Mouse (Mus musculus): Measurements from ENCODE around the gene Cdhr5.
"Not testable (repeated sequence)": the region's sequence is repeated elsewhere in the genome, so short reads cannot be mapped to it uniquely, and the experiment has no call there.

Gene Cdhr5

DNA sequence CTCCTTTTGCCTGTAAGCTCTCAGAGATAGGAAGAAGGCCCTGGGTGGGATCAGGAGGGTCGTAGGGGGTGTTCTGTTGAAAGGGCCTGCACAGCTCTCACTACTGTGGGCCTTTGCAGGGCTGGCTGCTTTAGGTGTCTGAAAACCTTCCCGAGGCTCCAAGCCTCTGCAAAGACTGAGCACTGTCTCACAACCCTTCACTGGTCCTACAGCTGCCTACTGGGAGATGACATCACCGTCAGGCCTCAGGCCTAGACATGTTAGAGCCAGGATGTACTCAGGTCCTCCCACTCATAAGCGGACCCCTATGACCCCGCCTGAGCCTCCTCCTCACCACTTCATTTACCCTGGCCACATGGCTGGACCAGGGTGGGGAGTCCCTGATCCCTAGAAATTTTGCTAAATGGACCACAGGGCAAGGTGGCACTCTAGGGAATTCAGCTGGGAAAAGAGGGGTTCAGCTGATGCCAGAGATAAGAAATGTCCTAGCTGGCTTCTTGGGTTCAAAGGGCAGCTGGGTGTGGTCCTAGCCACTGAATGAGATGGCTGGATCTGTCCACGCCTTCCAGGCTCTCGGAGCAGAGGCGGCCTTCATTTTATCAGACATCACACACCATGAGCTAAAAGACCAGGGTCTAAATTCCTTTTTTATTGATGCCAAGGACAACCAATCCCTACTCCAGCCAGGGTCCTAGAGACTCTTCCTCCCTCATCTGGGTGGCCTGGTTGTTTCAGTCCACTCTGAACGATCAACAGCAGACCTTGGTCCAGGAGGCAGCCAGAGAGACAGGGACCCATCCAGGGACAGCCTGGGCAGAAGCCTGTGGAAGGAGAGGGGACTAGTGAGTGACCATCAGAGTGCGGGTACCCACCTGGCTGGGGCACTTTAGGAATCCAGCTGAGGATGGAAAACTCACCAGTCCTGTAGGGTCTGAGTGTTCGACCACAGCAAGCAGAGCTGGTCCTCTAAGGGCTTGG lies 1.4 kb upstream of the Cdhr5 start:
- no peak for DNase-seq (ENCODE audit: extremely low read depth, low read depth, low spot score)

DNA sequence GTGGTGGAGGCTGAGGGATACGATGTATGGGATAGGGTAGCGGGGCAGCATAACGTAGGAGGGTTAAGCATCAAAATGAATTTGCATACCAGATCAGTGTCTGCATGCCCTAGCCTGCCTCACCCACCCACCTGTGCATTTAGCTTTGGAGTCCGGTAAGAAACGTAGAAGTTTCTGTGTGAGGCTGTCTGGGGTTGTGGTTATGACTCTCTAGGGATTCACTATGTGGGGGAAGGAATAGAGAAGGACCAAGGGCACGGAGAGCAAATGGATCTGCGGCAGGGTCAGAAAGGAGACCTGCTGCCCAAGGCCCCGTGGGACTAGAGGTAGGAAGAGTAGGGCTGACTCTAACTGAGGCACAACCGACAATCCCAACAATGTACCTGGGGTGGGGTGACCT lies 1.2 kb downstream of the Cdhr5 start:
- no peak for DNase-seq (ENCODE audit: extremely low read depth, low read depth, low spot score)

DNA sequence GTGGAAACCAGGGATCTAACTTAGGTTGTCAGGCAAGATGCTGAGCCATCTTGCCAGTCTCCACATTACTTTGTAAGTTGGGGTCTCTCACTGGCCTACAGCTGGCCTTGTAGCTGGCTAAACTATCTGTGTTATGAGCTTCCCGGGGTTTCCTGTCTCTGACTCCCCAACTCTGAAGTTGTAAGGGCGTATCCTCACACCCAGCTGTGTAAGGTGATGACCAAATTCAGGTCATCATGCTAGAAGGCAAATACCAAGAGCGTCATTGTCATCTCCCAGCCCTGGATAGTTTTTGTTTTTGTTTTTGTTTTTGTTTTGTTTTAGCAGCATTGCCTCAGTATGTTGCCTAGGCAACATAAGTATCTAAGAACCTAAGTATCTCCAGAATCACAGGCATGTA lies 6.0 kb downstream of the Cdhr5 start:
- no peak for DNase-seq (ENCODE audit: extremely low read depth, low read depth, low spot score)

DNA sequence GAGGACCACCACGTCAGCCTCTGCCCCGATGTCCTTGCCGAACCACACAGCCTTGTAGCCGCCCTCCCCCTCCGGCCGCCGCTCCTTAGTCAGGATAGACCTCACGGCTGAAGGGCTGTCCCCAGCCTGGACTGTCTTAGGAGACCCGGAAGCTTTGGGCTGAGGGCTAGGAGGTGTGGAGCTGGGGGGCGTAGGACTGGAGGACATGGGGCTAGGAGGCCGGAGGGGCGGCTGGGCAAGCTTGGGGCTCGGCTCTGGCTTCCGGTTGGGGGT lies 7.4 kb downstream of the Cdhr5 start:
- DNase-seq (ENCODE audit: extremely low read depth, low read depth, low spot score): no peak

DNA sequence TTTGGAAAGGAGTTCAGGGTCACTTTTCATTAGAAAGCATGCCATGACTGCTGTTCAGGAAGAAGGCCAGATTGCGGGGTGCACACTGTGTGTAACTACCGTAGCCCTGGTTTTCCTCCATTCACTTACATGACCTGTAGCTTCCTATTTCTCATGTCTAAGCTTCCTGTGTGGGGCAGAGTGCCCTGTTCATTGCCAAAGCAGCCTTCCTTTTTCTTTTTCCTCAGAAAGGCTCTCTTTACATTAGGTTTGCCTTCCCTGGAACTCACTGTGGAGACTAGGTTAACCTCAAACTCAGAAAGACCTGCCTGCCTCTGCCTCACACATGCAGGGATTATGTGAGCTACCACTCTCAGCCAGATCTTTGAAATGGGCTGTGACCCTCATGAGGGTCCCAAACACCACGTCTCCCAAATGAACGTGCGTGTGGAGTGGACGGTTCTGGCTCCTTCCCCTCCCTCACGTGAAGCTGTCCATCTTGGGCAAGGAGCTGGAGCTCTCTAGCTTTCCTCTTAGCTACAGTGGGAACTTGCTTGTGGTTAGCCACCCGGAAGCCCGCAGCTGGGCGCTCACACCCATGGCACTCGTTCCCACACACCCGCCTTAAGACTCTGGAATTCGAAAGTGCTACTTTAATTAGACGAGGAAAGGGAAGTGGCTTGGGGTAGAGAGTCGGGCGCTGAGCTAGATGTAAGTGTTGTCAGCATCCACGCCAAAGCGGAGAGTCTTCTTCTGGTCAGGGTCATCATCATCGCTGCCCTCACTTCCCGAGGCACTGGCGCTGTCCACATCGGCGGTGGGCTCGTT lies 7.9 kb downstream of the Cdhr5 start:
- no peak for DNase-seq (ENCODE audit: extremely low read depth, low read depth, low spot score)

DNA sequence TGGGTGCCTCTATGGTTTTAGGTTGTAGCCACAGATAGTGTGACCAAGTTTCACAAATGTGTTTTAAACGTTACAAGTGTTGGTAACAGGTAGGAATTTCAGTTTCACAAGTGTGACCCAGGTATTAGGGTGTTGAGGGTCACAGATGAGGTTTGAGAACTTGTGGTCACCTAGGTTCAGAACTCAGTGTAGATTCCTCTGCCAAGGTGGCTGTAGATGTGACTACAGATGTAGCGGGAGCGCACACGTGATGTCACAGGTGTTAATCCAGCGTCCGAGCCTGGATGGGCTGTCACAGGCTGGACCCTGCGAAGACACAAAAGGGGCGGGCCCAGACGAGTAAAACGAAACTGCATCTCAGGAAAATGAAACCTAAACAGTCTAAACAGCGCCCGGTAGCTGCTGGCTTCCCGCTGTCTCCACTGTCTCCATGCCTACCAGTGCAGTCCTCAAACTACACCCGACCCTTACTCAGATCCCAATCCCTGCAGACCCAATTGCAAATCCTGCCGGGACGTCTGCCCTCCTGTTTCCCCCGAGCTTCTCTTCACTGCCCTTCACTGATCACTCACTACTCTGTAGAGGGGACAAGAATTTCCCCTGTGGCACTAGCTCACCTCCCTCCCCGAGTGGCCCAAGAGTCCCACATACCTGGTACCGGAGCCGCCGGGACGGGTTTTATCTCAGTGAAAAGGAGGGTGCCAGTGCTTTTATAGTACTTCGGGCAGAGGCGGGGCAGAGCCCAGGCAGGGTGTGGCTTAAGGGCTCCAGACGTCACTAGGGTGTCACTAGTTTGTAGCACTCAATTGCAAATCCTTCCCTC lies 10.6 kb downstream of the Cdhr5 start, which contains the start of gene Irf7:
Gene Irf7, minus strand, starts transcription at position 743 of the 823 bp plus-strand sequence.
- DNase-seq (ENCODE audit: extremely low read depth, low read depth, low spot score): no peak

DNA sequence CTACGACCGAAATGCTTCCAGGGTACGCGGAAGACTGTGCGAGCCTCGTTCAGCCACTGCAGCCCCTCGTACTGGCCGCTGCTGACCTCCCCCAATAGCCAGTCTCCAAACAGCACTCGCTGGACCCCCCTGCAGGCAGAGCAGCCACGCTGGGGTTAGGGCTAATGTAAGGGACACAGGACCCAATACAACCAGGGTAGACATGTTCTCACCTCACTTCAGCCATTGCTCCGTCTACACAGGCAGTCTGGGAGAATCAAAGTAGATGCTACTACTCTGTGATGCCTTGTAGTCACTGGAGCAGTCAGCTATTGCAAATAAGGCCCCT lies 11.2 kb downstream of the Cdhr5 start:
- DNase-seq (ENCODE audit: extremely low read depth, low read depth, low spot score): no peak

DNA sequence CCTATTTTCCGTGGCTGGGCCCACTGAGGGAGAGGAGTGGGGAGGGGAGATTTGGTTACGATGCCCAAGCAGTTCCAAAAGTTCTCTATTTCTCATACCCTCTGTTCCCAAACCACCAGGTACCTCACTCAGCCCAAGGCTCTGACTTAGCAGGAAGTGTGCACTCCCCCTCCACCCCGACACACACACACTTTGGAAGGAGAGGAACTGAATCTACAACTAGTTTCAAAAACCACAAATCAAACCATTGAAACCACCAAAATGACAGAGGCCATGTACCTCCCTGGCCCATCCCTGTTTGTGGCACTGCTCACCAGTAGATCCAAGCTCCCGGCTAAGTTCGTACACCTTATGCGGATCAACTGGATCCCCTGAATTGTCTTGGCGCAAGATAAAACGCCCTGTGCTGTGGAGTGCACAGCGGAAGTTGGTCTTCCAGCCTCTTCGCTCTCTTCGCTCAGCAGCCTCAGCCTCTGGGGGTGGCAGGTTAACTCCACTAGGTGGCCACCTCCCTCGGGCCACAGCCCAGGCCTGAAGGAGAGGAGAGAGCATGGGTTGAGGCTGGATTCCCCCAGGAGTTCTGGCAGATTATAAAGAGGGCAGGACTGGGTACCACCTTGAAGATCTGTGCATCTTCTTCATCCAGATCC lies 11.7 kb downstream of the Cdhr5 start:
- DNase-seq (ENCODE audit: extremely low read depth, low read depth, low spot score): no peak

DNA sequence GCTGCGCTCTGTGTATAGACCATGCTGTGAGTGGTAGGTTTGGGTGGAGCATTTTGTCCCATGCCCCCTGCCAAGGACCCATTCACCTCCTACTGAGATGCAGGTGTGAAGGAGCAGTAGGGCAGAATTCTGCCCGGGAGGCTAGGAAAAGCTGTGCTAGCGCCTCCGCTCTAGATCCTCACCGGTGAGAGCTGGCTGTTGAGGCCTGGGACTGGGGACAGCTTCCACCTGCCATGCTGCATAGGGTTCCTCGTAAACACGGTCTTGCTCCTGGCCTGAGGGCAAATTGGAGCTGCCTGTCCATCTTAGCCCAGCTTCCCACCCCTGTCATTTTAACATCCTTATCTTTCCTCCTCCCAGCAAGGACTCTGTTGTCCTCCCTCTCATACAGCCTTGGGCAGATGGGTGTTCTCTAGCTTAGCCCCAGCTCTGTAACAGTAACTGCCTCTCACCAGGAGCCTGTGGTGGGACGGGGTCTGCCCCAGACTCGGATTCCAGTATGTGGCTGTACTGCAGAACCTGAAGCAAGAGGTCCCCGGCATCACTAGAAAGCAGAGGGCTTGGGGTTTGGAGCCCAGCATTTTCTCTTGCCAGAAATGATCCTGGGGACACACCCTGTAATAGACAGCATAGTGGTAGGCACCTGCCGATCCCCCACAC lies 12.4 kb downstream of the Cdhr5 start:
- no peak for DNase-seq (ENCODE audit: extremely low read depth, low read depth, low spot score)

DNA sequence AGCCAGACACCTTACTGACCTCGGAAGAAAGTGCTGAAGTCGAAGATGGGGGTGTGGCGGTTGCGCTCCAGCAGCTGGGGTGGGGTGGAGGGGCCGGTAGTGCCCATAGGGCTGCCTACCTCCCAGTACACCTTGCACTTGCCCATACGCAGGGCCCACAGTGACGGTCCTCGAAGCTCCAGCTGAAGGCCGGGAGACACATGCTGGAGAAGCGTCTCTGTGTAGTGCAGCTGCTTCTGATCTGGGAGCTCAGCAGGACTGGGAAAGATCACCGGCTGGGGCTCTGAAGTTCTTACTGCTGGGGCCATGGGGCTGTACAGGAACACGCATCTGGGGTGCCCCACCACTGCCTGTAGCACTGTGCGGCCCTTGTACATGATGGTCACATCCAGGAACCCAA lies 12.9 kb downstream of the Cdhr5 start:
- DNase-seq (ENCODE audit: extremely low read depth, low read depth, low spot score): no peak

DNA sequence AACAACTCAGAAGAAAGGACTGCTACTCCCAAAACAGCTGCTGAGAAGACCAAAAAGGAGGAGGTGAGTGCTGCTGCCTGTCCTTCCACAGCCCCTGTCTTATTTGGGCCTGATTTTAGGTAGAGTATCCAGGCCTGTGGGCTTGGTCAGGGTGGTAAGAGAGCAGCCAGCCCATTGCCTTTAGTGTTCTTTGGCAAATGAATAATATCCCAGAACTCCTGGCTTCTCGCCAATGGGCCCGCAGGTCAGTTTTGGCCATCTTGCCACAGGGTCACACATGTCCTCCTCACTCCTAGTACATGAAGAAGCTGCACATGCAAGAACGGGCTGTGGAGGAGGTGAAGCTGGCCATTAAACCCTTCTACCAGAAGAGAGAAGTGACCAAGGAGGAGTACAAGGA lies 15.1 kb downstream of the Cdhr5 start:
- no peak for DNase-seq (ENCODE audit: extremely low read depth, low read depth, low spot score)

DNA sequence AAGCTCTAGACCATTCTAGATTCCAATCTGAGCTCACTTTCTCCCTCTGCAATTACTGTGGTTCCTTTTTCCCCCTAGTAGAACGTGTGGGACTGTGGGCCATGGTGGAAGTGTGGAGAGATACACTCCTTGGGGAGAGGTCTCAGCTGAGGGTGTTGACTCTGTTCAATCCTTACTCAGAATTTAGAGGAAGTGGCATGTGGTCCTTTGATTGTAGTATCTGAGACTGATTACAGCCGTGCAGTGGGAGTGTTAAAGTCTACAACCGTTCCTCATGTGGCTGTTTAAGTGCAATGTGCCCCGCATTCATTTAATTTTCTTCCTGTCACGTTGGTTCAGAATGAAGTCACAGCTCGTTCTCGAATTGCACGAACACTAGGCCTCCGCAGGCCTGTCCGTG lies 20.4 kb downstream of the Cdhr5 start:
- DNase-seq (ENCODE audit: extremely low read depth, low read depth, low spot score): no peak

DNA sequence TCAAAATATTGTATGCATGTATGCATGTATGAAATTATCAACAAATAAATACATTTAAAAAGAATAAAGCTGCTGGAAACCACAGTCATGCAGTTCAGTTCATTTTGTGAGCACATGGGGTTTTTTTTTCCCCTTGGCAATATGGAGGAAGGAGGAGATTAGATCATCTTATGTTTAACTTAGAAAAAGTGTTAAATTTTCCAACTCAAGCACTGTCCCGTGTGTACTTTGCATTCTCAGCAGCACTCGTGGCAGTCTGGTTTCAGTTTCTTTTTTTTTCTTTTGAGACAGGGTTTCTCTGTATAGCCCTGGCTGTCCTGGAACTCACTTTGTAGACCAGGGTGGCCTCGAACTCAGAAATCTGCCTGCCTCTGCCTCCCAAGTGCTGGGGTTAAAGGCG lies 26.1 kb downstream of the Cdhr5 start:
- DNase-seq (ENCODE audit: extremely low read depth, low read depth, low spot score): not testable (repeated sequence)

DNA sequence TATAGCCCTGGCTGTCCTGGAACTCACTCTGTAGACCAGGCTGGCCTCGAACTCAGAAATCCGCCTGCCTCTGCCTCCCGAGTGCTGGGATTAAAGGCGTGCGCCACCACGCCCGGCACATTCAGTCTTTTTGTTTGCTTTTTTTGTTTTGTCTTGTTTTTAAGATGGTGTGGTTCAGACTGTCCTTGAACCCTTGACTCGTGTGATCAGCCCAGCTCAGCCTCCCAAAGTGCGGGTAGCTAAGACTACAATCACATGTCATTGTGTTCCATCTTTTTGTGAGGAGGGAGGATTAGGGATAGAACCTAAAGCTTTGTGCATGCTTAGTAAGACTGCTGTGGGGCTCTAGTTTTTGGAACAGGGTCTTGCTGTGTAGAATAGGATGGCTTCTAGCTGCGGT lies 45.0 kb downstream of the Cdhr5 start:
- DNase-seq (ENCODE audit: extremely low read depth, low read depth, low spot score): no peak

DNA sequence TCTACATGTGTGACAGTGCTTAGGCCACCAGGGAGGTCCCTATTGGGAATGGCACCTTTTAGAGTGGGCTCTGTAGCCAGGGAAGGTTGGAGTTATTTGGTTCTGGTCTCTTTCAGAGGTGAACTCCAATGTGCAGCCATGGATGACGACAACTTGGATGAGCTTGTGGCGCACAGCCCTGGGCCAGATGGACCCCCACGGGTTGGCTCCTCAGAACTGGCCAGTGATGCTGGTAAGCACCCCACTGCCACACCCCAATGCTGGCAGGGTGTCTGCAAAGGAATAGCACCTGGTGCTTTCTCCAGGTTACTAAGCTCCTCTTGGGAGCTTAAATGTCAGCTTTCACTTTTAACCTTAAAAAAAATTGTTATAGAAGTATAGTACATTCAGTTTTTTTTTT lies 45.5 kb downstream of the Cdhr5 start:
- no peak for DNase-seq (ENCODE audit: extremely low read depth, low read depth, low spot score)

DNA sequence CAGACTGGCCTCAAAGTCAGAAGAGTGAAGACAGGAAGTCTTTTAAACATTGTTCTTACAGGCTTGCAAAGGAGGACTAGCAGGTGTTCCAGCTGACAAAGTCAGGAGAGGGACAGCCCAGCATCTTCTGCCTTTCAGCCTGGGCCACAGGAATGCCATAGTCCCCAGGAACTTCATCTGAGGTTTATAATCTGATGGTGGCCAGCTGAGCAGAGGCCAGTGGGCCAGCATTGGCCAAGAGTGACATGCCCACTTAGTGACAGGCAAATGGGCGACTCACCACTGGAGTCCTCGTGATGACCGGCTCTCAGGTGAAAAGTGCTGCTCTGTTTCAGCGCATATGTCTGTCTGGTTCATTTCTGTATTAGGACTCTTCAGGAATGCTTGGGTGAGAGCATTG lies 46.0 kb downstream of the Cdhr5 start:
- DNase-seq (ENCODE audit: extremely low read depth, low read depth, low spot score): no peak

DNA sequence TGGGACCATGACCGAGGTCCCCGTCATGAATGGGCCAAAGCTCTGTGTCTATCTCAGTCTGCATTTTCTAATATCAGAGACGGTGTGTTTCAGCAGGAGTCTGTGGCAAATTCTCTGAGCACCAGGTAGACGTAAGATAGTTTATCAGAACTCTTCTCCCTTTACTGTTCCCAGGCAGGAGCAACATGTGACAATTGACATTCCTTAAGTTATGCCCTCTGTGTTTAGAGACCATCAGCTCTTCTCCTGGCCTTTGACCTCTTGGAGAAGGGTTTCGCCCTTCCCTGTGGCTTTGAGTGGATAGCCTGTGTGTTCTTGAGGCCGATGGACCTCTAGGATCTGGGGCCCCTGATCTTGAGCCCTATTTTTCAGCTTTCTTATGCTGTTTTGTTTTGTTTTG lies 46.9 kb downstream of the Cdhr5 start:
- DNase-seq (ENCODE audit: extremely low read depth, low read depth, low spot score): no peak

DNA sequence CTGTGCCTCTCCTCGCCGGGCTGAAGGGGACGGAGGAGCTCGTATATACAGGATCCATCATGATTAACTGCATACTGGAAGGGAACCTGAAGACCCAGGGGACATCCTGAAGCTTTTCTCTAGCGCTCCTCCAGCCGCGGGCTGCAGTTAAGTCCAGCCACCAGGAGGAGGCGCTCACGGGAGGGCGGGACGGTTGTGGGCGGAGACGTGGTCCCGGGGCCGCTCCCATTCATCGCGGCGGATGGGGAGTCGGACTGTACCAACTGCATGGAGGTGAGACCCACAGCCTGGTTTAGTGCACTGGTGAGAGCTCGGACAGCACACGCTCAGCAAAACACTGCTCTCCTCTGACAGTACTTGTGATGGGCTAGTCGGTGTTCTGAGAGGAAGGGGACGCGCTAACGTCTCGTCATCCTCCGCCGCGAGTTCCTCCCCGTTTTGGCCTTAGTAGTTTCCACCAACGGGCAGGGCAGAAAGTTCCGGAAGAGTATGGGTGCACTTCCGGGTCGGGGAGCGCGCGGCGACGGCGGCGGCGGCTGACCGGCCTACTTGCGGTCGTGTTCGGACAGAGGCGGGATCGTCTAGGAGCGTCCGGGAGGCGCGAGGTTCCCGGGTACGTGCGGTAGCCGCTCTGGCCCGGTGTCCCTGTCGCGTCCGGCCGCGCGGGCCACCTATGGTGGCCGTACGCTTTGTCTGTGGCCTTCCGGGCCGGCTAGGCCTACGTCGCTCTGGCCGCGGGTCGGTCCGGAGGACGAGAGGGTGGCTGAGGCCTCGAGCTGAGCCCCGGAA lies 48.1 kb downstream of the Cdhr5 start, which contains the start of gene Phrf1:
Gene Phrf1, plus strand, starts transcription at position 506 of the 789 bp plus-strand sequence.
- no peak for DNase-seq (ENCODE audit: extremely low read depth, low read depth, low spot score)

DNA sequence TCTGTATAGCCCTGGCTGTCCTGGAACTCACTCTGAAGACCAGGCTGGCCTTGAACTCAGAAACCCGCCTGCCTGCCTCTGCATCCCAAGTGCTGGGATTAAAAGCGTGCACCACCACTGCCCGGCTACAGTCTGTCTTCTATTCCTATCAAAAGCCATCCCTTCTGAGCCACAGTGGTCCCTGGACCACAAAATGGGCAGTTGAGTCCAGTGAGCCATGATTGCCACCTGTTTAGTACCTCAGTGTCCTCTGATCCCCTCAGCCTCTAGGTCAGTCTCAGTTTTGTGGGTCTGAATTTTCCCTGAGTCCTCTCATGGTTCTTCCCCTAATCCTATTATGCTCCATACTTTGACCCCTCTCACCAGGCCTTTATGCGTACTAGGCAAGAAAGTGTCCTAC lies 48.8 kb downstream of the Cdhr5 start:
- DNase-seq (ENCODE audit: extremely low read depth, low read depth, low spot score): no peak

DNA sequence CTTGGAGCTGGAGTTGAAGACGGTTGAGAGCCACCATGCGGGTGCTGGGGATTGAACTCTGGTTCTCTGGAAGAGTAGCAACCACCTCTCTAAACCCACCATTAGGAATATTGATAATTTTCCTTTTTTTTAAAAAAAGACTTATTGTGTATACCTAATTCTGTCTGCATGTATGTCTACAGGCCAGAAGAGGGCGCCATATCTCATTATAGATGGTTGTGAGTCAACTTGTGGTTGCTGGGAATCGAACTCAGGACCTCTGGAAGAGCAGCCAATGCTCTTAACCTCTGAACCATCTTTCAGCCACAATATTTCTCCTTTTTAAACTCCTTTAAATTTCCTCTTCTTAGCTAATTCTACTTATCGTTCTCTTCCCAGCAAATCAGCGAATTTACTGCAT lies 50.1 kb downstream of the Cdhr5 start:
- DNase-seq (ENCODE audit: extremely low read depth, low read depth, low spot score): no peak
